Mouse (Mus musculus): ENCODE results near the gene Lrig1.

DNA sequence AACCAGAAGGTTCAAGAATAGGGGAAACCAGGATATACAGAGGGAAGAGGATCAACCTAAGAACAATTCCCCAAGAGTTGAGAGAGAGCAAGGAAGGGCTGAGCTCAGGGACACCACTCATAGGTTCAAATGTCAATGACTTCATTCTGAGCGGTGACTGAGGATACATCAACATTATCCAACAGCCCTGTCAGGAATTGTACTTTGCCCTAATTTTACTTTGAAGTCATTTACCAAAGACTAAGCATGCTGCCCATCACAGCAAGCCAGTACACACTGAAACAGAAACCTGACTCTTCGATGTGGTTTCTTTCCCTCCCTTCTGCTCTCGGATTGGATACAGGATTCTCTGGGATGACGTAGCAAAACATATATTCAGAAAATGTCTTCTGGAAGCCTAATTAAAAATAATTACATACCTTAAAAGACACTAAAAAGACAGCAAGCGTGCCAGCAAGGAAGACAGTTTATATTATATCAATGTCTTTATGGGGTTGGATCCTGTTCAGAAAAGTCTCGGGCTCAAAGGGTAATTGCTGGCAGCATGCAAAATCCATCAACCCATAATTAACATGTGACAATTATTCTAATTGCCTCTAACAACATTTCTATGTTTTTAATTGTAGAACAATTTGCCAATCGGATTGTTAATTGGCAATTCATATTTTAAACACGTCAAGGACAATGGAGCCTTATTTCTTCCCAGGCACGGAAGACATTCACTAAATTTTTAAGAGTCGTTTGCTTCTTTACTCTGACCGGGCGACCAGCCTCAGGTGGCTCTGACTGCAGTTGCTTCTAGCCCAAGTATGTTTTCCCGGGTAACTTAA lies 15.1 kb upstream of the Lrig1 start:
- TF ChIP-seq EP300 (IDR thresholded peaks at IDR 0.05; ENCODE audit: insufficient read depth, low read depth, low read length) (no peak), CTCF (IDR thresholded peaks at IDR 0.05) (no peak), POLR2A (IDR thresholded peaks at IDR 0.05; ENCODE audit: insufficient read depth, low read depth, low read length) (no peak)
